Mouse (Mus musculus): Measurements from ENCODE around the gene Cdkl4. TPM values are rescaled to one million over a fixed set of nuclear protein-coding genes. Genes with fewer than 3 reads are reported as not detected.

Cdkl4 gene
- total RNA-seq (2014; fragmentation: Nextera tagmentation) = 0.75 and 0.83 TPM in 2 replicates
- 0.05 and 0.12 TPM in 2 replicates for total RNA-seq (2017)
- polyA plus RNA-seq (2012) = 0.02 TPM in 1 of 2 replicates, not detected in the other

- DNase-seq (ENCODE audit: low spot score) = no peak
- no peaks in the 10 kb centered on the region for H3K36me3 ChIP-seq (replicated peaks)
- H3K4me3 ChIP-seq (ENCODE audit: low read depth, low read length) = no peak within 1 kb of the TSS
- H3K9me3 ChIP-seq (replicated peaks) = no peaks in the 10 kb centered on the region
- no peak for TF ChIP-seq TAL1 (conservative IDR thresholded peaks at IDR 0.05; ENCODE audit: low read depth, low read length)
- TF ChIP-seq GATA1 (IDR thresholded peaks at IDR 0.05; ENCODE audit: borderline replicate concordance, low read length) = no peak
- TF ChIP-seq POLR2AphosphoS5 (IDR thresholded peaks at IDR 0.05; ENCODE audit: insufficient replicate concordance, low read depth, low read length) = no peak
- TF ChIP-seq GATA2 (IDR thresholded peaks at IDR 0.05; ENCODE audit: borderline replicate concordance, low read depth, low read length) = no peak
- TF ChIP-seq CTCF (IDR thresholded peaks at IDR 0.05; ENCODE audit: low read depth, low read length) = no peak
- no peaks in the 10 kb centered on the region for H3K4me1 ChIP-seq (ENCODE audit: insufficient read depth, low read depth, low read length)
- ATAC-seq (ENCODE audit: extremely low read depth, insufficient number of reproducible peaks, low FRiP score, poor library complexity, severe bottlenecking) = no peak
- peaks cover 4% of the 10 kb centered on the region; the same call in 1 of the 2 replicates for H3K27me3 ChIP-seq (ENCODE audit: insufficient read depth, low read length)
Observed at GRCm38 (mm10) chr17:80577639-80578038, at the start of gene Cdkl4. TSS of gene Cdkl4 (minus strand) at chr17:80577813.

- TF ChIP-seq POLR2AphosphoS5 (IDR thresholded peaks at IDR 0.05; ENCODE audit: insufficient replicate concordance, low read depth, low read length) = no peak
- no peak for TF ChIP-seq GATA2 (IDR thresholded peaks at IDR 0.05; ENCODE audit: borderline replicate concordance, low read depth, low read length)
- no peak for TF ChIP-seq GATA1 (IDR thresholded peaks at IDR 0.05; ENCODE audit: borderline replicate concordance, low read length)
- no peak for TF ChIP-seq CTCF (IDR thresholded peaks at IDR 0.05; ENCODE audit: low read depth, low read length)
- H3K4me3 ChIP-seq (ENCODE audit: low read depth, low read length) = no peak overlapping the region
- ATAC-seq (ENCODE audit: extremely low read depth, insufficient number of reproducible peaks, low FRiP score, poor library complexity, severe bottlenecking) = no peak
- no peaks in the 10 kb centered on the region for H3K36me3 ChIP-seq (replicated peaks)
- H3K9me3 ChIP-seq (replicated peaks) = no peaks in the 10 kb centered on the region
- H3K27me3 ChIP-seq (ENCODE audit: insufficient read depth, low read length) = no peaks in the 10 kb centered on the region
- no peak for DNase-seq (ENCODE audit: low spot score)
- H3K4me1 ChIP-seq (ENCODE audit: insufficient read depth, low read depth, low read length) = no peaks in the 10 kb centered on the region
Observed at GRCm38 (mm10) chr17:80624979-80625378, 47.4 kb upstream of the Cdkl4 start.

- no peak for TF ChIP-seq GATA2 (IDR thresholded peaks at IDR 0.05; ENCODE audit: borderline replicate concordance, low read depth, low read length)
- TF ChIP-seq TAL1 (conservative IDR thresholded peaks at IDR 0.05; ENCODE audit: low read depth, low read length) = no peak
- no peak for TF ChIP-seq CTCF (IDR thresholded peaks at IDR 0.05; ENCODE audit: low read depth, low read length)
- no peak for TF ChIP-seq POLR2AphosphoS5 (IDR thresholded peaks at IDR 0.05; ENCODE audit: insufficient replicate concordance, low read depth, low read length)
- TF ChIP-seq GATA1 (IDR thresholded peaks at IDR 0.05; ENCODE audit: borderline replicate concordance, low read length) = no peak
Observed at GRCm38 (mm10) chr17:80621691-80622090, 44.1 kb upstream of the Cdkl4 start.

GRCm38 (mm10) chr17:80620786-80621423 is 43.3 kb upstream of the Cdkl4 start:
- ATAC-seq (ENCODE audit: extremely low read depth, insufficient number of reproducible peaks, low FRiP score, poor library complexity, severe bottlenecking) (peak; percentile 66), DNase-seq (ENCODE audit: low spot score) (no peak)
- H3K36me3 ChIP-seq (replicated peaks) = no peaks in the 10 kb centered on the region
- H3K9me3 ChIP-seq (replicated peaks) = no peaks in the 10 kb centered on the region
- TF ChIP-seq POLR2AphosphoS5 (IDR thresholded peaks at IDR 0.05; ENCODE audit: insufficient replicate concordance, low read depth, low read length) = no peak
- no peak for TF ChIP-seq GATA2 (IDR thresholded peaks at IDR 0.05; ENCODE audit: borderline replicate concordance, low read depth, low read length)
- no peak for TF ChIP-seq TAL1 (conservative IDR thresholded peaks at IDR 0.05; ENCODE audit: low read depth, low read length)
- TF ChIP-seq GATA1 (IDR thresholded peaks at IDR 0.05; ENCODE audit: borderline replicate concordance, low read length) = no peak
- 0 out of 2 replicates have a peak, but pooled peaks have one; percentile 32 for TF ChIP-seq CTCF (IDR thresholded peaks at IDR 0.05; ENCODE audit: low read depth, low read length)
- H3K4me1 ChIP-seq (ENCODE audit: insufficient read depth, low read depth, low read length) = no peaks in the 10 kb centered on the region
- H3K27me3 ChIP-seq (ENCODE audit: insufficient read depth, low read length) = no peaks in the 10 kb centered on the region; the same call in 1 of the 2 replicates
- no peak overlapping the region for H3K4me3 ChIP-seq (ENCODE audit: low read depth, low read length)

More at GRCm38 (mm10) chr17:80621691-80622090, 44.1 kb upstream of the Cdkl4 start:
- Histone ChIP-seq H3K36me3 (replicated peaks) (no peaks in the 10 kb centered on the region), H3K4me3 (ENCODE audit: low read depth, low read length) (no peak overlapping the region), H3K4me1 (ENCODE audit: insufficient read depth, low read depth, low read length) (no peaks in the 10 kb centered on the region), H3K9me3 (replicated peaks) (no peaks in the 10 kb centered on the region), H3K27me3 (ENCODE audit: insufficient read depth, low read length) (no peaks in the 10 kb centered on the region; the same call in 1 of the 2 replicates)
- no peak for ATAC-seq (ENCODE audit: extremely low read depth, insufficient number of reproducible peaks, low FRiP score, poor library complexity, severe bottlenecking)
- DNase-seq (ENCODE audit: low spot score) = no peak

GRCm38 (mm10) chr17:80619556-80619955 is 41.9 kb upstream of the Cdkl4 start:
- Histone ChIP-seq H3K36me3 (replicated peaks) (no peaks in the 10 kb centered on the region), H3K4me3 (ENCODE audit: low read depth, low read length) (no peak overlapping the region), H3K9me3 (replicated peaks) (no peaks in the 10 kb centered on the region), H3K4me1 (ENCODE audit: insufficient read depth, low read depth, low read length) (no peaks in the 10 kb centered on the region), H3K27me3 (ENCODE audit: insufficient read depth, low read length) (no peaks in the 10 kb centered on the region; the same call in 1 of the 2 replicates)
- no peak for TF ChIP-seq CTCF (IDR thresholded peaks at IDR 0.05; ENCODE audit: low read depth, low read length)
- TF ChIP-seq TAL1 (conservative IDR thresholded peaks at IDR 0.05; ENCODE audit: low read depth, low read length) = no peak
- no peak for TF ChIP-seq GATA1 (IDR thresholded peaks at IDR 0.05; ENCODE audit: borderline replicate concordance, low read length)
- no peak for TF ChIP-seq GATA2 (IDR thresholded peaks at IDR 0.05; ENCODE audit: borderline replicate concordance, low read depth, low read length)
- TF ChIP-seq POLR2AphosphoS5 (IDR thresholded peaks at IDR 0.05; ENCODE audit: insufficient replicate concordance, low read depth, low read length) = no peak
- ATAC-seq (ENCODE audit: extremely low read depth, insufficient number of reproducible peaks, low FRiP score, poor library complexity, severe bottlenecking) = no peak
- no peak for DNase-seq (ENCODE audit: low spot score)

- DNase-seq (ENCODE audit: low spot score) = no peak
- no peaks in the 10 kb centered on the region for H3K4me1 ChIP-seq (ENCODE audit: insufficient read depth, low read depth, low read length)
- ATAC-seq (ENCODE audit: extremely low read depth, insufficient number of reproducible peaks, low FRiP score, poor library complexity, severe bottlenecking) = no peak
- H3K9me3 ChIP-seq (replicated peaks) = no peaks in the 10 kb centered on the region
- TF ChIP-seq GATA2 (IDR thresholded peaks at IDR 0.05; ENCODE audit: borderline replicate concordance, low read depth, low read length) = no peak
- no peak overlapping the region for H3K4me3 ChIP-seq (ENCODE audit: low read depth, low read length)
- no peaks in the 10 kb centered on the region; the same call in 1 of the 2 replicates for H3K27me3 ChIP-seq (ENCODE audit: insufficient read depth, low read length)
- no peaks in the 10 kb centered on the region for H3K36me3 ChIP-seq (replicated peaks)
Observed at GRCm38 (mm10) chr17:80618890-80619289, 41.3 kb upstream of the Cdkl4 start.
